Mouse (Mus musculus) 3134 (cell line): Measurements from ENCODE around the gene Igf2bp3.

Source experiments
- DNase-seq: peaks from one replicate; pipeline ENCODE4 v3.0.0-alpha.2; 2011; ENCODE audit warnings: low spot score; ENCODE audit not compliant: insufficient read length; ENCODE audit errors: extremely low read depth

Gene Igf2bp3

DNA sequence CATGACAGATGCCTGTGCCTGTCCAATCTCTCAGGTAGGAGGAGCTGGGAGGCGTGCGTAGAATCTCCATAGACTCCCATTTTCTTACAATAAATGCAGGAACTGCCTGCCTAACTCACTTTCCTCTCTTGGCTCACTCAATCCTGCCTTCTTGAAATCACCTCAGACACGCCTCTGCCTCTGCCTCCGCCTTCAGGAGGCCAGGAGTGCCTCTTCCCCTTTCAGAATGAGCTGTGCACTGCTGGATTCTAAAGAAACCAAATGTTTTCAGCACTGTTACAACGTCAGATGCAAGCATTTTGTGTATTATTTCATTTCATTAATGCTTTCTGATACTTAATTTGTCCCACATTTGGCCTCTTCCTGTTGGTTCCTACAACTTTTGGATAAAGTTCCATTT lies 38.7 kb downstream of the Igf2bp3 start:
- no peak for DNase-seq

DNA sequence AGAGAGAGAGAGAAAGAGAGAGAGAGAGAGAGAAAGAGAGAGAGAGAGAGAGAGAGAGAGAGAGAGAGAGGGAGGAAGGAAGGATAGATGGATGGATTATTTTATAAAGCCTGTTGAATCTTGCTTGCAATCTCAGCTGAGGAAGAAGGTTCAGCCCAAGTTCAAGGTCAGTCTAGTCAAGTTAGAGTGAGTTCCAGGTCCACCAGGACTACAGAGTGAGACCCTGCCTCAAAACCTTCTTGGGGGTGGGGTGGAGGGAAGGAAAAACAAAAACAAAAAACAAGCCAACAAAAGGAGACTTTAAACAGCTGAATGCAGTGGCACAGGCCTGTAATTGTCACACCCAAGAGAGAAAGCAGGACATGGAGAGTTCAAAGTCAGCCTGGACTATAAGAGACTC lies 40.1 kb downstream of the Igf2bp3 start:
- no peak for DNase-seq

DNA sequence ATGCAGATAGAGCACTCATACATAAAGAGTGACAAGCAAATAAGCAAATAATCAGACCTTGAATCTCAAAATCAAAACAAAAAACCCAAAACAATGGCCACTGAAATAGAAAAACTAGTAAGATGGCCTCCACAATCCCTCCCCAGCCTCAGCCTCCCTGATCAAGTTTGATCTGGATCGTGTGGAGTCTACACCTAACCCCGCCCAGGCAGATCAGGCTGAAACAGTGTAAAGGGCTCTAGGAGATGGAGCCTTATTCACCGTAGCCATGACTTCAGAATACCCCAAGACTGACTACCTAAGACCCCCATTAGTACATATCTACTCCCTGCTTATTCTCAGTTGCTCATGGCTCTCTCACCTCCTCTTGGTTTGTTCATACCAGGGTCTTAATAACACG lies 41.1 kb downstream of the Igf2bp3 start:
- no peak for DNase-seq

DNA sequence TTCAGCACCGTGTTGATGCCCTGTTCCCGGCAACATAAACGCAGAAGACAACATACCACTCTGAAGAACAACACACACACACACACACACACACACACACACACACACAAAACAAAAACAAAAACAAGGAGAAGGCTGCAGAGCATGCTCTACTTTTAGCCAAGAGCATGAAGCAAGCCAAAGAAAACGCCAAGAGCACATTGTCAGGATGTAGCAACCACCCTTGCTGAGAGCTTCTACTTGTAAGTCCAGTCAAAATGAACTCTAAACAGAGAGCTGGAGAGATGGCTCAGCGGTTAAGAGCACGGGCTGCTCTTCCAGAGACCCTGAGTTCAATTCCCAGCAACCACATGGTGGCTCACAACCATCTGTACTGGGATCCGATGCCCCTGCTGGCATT lies 41.5 kb downstream of the Igf2bp3 start:
- DNase-seq: no peak

DNA sequence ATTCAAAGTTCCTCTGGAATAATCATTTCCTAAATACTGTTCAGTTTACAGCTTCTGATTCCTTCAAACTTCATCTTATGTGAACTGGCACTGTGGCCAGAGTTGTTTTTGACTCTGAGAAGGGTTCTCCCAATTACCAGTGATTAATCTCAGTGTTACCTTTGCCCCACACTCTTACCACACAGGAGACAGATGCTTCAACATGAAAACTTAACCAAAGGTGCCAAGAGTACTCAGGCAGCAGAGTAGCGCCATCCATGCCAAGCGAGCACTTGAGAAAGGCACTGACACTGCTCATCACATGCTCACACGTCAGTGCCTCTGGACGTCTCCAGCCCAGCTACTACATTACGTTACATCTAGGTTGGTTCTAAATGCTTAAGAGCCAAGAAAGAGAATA lies 43.5 kb downstream of the Igf2bp3 start:
- DNase-seq: no peak

DNA sequence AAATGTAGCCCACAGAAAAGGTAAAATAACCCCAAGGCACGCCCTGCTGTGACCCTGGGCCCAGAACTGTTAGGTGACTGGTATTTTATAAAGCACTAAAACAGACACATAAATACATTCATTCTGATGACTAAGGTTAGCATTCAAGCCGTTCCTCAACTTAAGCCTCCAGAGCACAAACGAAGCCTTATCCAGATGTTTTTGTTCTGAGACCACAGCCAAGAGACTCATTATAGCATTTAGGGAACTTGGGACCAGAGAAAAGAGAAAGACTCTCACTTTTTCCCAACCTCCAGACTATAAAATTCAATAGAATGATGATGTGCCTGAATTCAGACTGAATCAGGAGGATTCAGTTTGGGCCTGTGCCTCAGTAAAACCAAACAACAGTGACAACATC lies 46.1 kb downstream of the Igf2bp3 start:
- DNase-seq: no peak

DNA sequence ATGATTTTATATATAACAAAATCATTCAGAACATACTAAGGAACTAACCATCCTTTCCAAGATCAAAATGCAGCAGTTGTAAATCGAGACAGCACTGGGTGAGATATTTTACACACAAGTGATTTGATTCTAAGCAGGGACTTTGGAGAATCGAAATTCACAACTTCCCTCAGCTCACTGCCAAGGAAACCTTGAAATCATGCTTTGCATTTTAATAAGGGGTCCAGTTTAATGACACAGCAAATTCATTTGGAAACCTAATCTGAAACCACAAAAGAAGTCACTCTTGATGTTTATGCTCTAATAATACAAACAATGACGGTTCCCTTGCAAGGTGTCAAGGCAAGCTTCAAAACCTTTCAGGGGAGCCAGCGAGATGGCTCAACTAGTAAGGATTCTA lies 47.4 kb downstream of the Igf2bp3 start:
- no peak for DNase-seq

DNA sequence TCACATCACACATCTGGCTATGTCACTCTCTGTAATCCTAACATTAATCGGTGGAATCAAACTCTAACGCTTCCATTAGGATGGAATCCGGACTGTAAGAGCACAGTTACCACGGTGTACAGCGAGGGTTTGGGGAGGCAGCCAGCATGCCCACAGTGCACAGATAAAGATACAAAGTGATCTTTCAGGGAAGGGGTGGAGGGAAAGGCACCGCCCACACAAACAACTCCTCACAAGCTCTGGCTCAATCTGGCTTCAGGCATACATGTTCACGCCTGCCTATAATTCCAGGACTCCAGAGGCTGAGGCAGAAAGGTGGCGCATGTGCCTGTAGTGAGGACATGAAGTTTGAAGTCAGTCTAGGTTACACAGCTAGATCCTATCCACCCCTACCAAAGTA lies 48.4 kb downstream of the Igf2bp3 start:
- no peak for DNase-seq

DNA sequence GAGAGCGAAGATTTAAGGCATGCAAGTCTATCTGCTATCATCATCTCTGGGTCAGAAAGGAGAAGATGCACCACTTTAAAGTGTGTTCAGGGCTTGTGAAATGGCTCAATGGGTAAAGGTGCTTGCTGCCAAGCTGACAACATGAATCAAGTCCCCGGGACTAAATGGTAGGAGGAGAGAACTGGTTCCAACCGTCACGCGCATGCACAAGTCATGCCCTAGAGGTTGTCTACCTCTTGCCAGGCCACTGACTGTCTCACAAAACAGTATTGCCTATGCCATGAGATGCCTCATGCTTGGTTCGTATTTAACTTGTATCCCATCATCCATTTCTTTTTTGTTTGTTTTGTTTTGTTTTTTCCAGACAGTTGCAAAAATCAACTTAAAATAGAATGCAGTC lies 48.9 kb downstream of the Igf2bp3 start:
- no peak for DNase-seq

DNA sequence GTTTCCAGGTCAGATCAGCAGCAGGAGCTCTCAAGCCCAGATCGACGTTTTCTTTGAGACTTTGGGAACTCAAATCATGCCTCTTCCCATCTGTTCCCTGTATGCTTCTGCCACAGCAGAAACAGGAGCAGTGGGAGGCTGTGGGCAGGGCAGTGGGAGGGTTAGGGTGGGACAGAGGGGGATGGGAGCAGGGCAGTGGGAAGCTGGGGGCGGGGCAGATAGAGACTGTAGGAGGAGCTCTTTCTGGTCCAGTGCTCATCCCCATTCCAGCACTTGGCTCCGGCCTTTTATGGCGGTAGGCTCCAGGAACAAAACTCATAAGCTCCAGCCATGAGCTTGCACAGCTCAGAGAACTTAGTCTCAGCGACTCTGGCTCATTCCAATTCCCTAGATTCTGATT lies 49.7 kb downstream of the Igf2bp3 start:
- no peak for DNase-seq

DNA sequence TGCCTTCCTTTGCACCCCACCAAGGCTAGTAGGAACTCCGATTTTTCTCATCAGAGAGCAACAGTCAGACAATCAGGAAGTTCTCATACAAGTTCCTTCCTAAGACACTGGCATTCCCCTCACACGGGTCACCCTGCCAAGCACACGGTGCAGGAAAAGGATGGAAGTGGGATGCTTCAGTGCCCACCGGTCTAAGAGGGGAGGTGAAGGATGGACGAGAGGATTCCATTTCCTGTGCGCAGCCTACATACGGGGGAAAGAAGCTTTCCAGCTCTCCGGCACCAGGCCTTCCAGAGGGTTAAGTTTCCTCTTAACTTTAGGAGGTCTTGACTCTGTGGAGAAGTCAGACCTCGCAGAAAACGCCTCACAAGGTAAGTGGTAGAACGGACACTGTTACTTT lies 50.1 kb downstream of the Igf2bp3 start:
- DNase-seq: no peak

DNA sequence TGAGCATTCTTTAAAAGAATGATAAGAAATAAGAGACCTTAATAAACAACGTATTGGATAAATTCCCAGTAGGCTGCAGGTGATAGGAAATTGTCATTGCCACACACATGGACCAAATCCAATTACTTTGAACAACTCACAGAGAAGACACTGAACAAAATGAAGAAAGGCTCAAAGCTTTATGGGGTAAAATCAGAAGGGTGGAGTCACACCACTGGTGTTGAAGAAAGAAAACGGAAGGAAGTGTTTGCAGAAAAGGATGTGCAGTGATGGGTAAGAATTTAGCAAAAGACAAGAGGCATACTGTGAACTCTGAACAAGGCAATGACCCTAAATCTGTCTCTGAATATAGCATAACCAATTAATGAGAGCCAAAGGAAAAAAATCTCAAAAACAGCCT lies 54.8 kb downstream of the Igf2bp3 start:
- DNase-seq: no peak

DNA sequence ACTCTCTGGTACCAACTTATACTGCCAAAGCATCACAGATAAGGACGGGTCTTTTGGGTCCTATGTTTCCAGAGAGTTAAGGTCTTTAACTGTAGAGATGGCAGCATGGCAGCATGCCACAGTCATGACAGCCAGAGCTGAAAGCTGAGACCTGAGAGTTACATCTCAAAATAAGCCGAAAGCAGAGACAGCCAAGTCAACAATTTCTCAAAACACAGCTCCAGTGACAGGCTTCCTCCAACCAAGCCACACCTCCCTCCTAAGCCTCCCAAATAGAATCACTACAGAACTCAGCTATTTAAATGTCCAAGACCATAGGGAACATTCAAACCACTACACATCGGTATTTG lies 58.0 kb downstream of the Igf2bp3 start:
- no peak for DNase-seq

DNA sequence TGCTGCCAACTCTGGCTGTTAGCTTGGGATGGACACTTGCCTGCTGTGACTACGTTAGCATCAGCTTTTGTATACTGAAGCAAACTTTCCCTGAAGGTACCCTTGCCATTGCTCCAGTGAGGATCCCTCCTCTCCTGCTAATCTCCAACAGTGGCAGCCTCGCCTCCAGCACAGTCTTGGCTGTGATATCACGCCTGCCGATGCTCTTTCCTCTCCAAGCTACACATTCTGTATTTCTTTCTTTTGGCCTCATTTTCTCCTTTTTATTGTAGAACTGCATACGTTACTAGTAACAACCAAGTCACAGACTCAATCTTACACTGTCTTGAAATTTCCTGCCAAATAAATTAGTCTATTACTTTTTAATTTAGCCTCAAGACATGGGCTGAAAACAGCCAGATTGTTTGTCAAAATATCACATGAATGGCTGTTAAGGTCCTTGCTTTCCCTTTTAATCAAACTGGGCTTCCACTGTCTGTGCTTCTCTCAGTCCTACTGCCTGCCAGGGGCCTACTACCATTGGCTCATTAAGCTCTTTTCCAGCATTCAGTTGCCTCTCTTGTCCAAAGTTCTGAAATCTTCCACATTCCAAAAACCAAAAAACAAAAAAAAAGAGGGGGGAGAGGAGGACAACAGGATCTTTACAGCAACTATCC lies 58.5 kb downstream of the Igf2bp3 start:
- DNase-seq: no peak

DNA sequence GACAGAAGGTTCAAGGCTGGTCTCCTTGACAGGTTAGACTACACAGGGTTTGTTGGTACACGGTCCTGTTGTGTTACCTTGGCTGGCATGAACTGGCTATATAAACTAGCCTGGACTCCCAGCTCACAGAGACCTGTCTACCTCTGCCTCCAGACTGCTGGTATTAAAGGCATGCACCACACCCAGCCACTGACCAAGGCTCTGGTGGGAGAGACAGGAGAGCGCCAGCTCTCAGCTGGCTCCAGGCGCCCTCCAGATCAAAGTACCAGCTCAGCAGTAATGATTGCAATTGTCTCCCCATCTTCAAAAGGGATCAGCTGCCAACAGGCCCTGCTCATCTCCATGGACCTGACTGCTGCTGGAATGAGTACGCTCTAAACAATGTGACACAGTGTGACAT lies 63.3 kb downstream of the Igf2bp3 start:
- no peak for DNase-seq

DNA sequence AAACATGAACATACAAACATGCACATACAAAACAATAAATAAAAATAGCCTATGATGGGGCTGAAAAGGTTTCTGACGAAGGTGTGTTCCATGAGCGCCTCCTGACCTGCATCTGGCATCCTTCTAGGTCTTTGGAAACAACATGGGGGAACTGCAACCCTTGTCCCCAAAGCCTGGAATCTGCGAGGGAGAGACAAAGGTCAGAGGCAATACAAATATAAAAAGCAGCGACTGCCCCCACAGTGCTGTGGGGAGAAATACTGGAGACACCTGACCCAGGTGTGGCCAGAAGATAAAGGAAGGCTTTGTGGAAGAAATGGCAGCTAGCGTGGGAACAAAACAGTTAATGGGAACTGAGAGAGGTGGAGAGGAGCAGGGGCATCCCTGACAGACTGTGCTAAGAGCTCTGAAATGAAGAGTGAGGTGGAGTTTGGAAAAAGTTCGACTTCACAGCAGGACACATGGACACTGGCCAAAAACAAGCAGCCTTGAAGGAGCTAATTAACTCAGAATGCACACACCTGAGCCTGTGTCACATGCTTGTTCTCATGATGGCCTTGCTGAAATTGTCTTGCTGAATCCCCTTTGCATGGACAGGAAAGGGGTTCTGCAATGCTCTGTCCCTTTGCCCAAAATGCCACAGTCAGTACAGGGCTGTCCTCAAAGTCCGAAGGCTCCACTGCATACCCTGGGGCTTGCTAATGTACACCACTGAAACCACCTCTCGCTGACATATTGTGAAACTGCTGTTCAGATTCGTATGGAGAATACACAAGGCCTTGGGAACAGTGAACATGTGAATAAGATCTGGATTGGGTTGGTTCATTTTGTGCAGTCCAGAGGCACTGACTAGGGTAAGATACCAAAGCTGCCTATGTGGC lies 64.2 kb downstream of the Igf2bp3 start:
- no peak for DNase-seq

DNA sequence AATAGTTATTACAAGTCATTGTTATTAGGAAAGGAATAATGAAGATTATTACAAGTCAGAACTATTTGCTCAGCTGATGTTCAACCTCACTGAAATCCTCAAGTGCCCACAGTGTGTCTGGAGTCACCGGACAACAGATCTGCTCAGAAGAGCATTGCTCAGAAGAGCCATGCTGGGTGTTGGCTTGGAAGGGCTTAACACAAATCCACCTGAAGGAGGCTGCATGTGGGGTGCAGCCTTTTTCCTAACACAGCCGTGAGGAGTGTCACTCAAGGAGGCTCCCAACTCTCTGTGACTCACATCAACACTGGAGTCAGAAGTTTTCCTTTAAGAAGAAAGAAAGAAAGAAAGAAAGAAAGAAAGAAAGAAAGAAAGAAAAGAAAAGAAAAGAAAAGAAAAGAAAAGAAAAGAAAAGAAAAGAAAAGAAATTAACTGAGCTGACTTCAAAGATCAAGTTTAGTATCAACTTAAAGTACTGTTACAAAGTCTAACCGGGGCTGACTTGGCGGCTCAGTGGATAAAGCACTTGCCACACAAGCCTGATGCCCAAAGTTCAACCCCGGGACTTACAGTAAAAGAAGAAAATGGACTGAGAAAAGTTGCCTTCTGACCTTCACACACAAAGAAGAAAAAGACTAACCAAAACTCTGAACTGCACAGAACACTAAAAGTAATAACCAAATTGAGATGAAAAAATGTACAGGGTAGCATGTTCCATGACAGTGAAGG lies 65.4 kb downstream of the Igf2bp3 start:
- no peak for DNase-seq

DNA sequence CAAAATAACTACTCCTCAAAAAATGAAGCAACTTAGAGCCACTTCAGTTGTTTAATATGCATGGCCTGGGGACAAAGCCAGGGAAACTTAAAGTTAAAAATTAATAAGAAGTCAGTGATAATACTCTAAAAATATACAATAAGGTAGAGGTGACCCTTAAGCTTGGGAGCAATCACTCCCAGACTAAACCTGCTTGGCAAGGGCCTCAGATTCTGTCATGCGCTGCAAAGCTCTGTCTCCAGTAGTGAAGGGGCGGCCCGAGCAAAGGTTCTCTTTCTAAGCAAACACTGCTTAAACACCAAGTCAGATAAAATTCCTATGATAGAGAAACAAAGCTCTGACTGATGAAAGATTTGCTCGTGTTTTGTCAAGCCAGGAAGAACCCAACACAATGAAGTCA lies 66.0 kb downstream of the Igf2bp3 start:
- no peak for DNase-seq

DNA sequence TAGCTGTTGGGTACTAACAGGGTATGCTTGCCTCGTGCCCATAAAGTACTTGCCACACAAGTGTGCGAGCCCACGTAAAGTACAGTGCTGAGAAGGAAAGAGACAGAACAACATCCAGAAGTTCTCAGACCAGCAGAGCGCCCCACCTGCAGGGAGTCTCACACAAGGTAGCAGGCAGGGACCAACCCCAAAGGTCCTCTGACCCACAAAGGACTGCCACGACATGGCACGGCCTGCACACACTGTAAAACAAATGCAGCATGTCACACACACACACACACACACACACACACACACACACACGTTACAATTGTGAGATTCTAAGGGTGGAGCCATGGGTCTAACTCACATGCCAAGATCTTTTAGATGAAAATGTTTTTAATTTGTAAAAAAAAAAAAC lies 66.4 kb downstream of the Igf2bp3 start:
- DNase-seq: no peak

DNA sequence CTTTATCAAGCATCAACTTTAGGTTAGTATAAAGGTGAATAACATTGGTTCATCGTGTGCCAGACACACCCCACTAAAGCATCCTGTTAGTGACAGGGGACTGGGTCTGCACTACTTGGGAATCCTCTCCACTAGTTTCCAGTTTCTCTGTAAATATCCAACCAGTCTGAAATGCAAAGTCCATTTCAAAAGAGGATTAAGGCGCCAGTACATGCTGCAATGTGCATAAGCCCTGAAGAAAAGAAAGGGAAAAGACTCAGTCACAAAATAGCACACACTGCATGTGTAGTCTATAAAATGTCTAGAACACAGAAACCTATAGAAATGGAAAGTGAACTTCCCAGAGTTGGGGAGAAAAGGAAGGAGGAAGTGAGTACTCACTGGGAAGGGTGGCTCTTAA lies 68.3 kb downstream of the Igf2bp3 start:
- DNase-seq: no peak

DNA sequence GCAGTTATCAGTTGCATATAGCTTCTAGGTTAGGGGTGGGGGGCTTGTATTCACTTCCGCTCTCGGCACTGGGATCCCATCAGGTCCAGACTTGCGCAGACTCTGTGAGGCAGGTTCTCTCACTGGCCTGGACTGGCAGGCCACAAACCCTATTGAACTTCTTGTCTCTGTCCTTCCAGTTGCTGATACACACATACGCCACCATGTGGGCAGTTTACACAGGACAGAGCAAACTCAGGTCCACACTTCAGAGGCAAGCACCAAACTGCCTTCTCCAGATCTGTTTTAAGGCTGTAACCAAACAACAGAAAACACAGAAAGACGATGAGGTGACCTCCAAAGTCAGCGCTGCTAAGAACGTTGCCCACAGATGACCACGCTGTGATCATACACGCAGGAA lies 72.3 kb downstream of the Igf2bp3 start:
- peak; percentile 14 for DNase-seq

DNA sequence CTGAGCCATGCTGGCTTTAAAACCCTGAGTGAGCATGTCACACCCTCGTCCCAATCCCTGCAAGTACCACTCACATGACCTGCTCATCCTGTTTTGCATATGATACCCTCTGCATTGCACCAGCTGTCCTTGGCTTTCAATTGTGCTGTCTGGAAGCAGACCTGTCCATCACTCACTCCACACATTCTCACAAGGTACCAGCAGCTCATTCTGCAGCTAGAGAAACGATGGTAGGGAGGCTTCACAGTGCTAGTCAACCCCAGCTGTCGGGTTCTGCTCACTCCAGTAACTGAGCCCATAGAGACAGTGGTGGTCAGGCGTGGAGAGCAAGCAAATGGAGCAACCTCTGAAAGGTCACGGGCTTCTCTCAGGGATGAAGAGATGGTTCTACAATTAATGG lies 73.6 kb downstream of the Igf2bp3 start:
- no peak for DNase-seq
